8 mouse cellular contexts compared by ENCODE assay signal in genomic region chrX:95711227-95712111, GRCm38 (mm10). TPM values are rescaled to one million over a fixed set of nuclear protein-coding genes. Genes with fewer than 3 reads are reported as not detected.
DNase-seq lines count a peak whose midpoint lies in the region; ATAC-seq lines count a peak whose summit lies in the region.

TSS of gene Zc3h12b (plus strand) at chrX:95711678.

- no peaks in the 10 kb centered on the region for H3K4me1 ChIP-seq in intestine, embryonic 16.5 days (ENCODE audit: control insufficient read depth, insufficient read depth, low read length)

- H3K4me3 ChIP-seq in intestine, embryonic 16.5 days (ENCODE audit: low read length), result peak within 1 kb of the TSS; percentile 53

- H3K27ac ChIP-seq in intestine, embryonic 16.5 days (ENCODE audit: low read length), result peak within 1 kb of the TSS; percentile 61; the same call in 1 of the 2 replicates

- ATAC-seq in granulocyte monocyte progenitor cell, adult 5-6 weeks (replicated peaks; ENCODE audit: poor library complexity, severe bottlenecking), result peak; percentile 100
- peak; percentile 98 for ATAC-seq in intestine, embryonic 16.5 days
- ATAC-seq in monocyte, adult 5-6 weeks (replicated peaks; ENCODE audit: insufficient number of reproducible peaks, low FRiP score, low TSS enrichment, poor library complexity, severe bottlenecking), result no peak

- DNase-seq in adrenal gland, postnatal 14 days, result peak; percentile 76
- peak; percentile 80 for DNase-seq in embryo, embryonic 9.5 days (ENCODE audit: extremely low spot score)
- peak; percentile 70 to 82 for DNase-seq in left cerebral cortex, postnatal 25 days (ENCODE audit: low spot score in 2 of 2)
- DNase-seq in mesoderm, embryonic 11.5 days (ENCODE audit: low read depth, low spot score), result peak; percentile 86
- peak; percentile 62 to 65 for DNase-seq in right cerebral cortex, postnatal 36 days (ENCODE audit: low spot score in 2 of 2)

- H3K4me2 ChIP-seq in intestine, embryonic 16.5 days (ENCODE audit: low read depth, low read length), result peak within 1 kb of the TSS; percentile 65

- 17% methylated on average over 41 of the region's 46 CpGs for WGBS in intestine, embryonic 16.5 days

- H3K9me3 ChIP-seq in intestine, embryonic 16.5 days (ENCODE audit: control insufficient read depth, low read length), result no peaks in the 10 kb centered on the region

- no peaks in the 10 kb centered on the region for H3K27me3 ChIP-seq in intestine, embryonic 16.5 days (replicated peaks; ENCODE audit: control insufficient read depth, insufficient read depth, low read length)

- intact Hi-C loops in left cerebral cortex, postnatal 25 days (cut with DNase I), result loop anchor here (10.0 kb wide), 1 partner anchor 243 kb away; the partner anchor contains the start of gene Las1l

- H3K9ac ChIP-seq in intestine, embryonic 16.5 days (ENCODE audit: low read depth, low read length), result peak within 1 kb of the TSS; percentile 61

- no peaks in the 10 kb centered on the region for H3K36me3 ChIP-seq in intestine, embryonic 16.5 days (ENCODE audit: control insufficient read depth, insufficient read depth, low read length)

RNA-seq across cellular contexts. Expression of gene Zc3h12b, which starts in this region (rescaled TPM):
- 3.0 and 3.5 TPM in 2 replicates for total RNA-seq in adrenal gland, postnatal 14 days (2021)
- 0.58 and 3.4 TPM in 2 replicates for total RNA-seq in granulocyte monocyte progenitor cell, adult 5-6 weeks (2014; fragmentation: Nextera tagmentation)
- total RNA-seq in granulocyte monocyte progenitor cell, adult 5-6 weeks (2017), result 0.13 and 0.36 TPM in 2 replicates
- polyA plus RNA-seq in intestine, embryonic 16.5 days (2015; fragmentation: Nextera tagmentation; extraction: Ambion mirVana), result 1.1 and 1.3 TPM in 2 replicates
- 10 to 100 TPM; 29.7 to 31.9 TPM for total RNA-seq in left cerebral cortex, postnatal 25 days (2021)
- 0.10 TPM in 1 of 3 replicates, not detected in the others for total RNA-seq in monocyte, adult 5-6 weeks (2017)
